Mouse (Mus musculus) natural killer cell, adult 2 months (primary cell): ENCODE data around the gene Extl2.
A peak's percentile ranks its signal among the peaks of the same experiment; 100 is the strongest.

Experiments used
- DNase-seq, 2 experiments: peaks; one replicate each; pipeline ENCODE4 v3.0.0; 2022; ENCODE audit warnings: low spot score in 2 of 2

Gene Extl2

GRCm38 (mm10) chr3:116007941-116008440, 729 bp downstream of the Extl2 start:
- DNase-seq = peak; percentile 44 to 45

DNA sequence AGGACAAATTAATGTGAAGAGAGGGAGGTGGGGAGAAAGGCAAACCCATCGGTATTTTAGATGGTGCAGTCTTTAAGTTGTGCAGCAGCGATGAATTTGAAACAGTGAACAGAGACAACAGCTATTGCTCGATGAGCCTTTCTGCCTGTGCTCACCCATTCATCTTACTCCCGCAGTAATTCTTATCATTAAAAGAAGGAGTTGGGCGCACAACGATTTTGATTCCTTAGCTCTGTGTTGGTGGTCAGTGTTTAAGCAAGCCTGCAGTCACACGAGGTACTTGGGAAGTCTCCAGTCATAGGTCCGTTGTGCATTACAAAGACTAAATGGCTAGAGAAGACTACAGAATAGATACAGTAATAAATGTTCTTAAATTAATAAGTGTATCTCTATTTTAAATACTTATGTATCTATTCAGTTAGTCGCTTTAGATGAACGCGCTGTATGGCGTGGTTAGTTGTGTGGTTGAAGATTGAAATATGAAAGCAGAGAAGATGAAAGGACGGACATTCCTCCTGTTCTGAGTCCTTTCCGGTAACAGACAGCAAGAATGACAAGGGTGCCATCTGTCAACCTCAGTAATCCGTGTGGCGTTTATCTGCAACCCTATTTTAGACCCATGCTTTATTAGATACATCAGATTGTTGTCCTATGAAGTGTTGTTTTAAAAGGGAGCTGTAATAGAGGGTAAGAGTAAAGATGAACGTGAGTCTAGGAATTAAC, 2.5 kb downstream of the Extl2 start:
- no peak for DNase-seq

DNA sequence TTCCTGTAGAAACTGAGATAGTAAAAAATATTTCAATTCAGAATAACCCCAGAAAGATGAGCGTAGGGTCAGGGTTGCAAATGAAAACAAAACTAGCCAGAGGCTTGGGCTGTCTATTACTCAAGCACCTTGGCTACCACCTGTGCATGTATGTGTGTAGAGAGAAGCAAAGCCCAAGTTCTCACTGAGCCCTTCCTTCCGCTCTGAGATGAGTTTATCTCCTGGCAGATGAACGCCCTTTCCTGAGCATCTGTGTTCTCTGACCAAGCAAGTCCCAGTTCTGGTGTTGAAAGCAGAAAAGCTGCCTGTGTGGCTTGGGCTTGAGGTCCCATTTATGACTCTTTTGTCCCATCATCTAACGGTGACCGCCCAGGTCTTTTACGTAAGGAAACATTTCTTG, 7.6 kb downstream of the Extl2 start:
- DNase-seq = no peak

- DNase-seq = no peak
These were observed 8.9 kb downstream of the Extl2 start for GRCm38 (mm10) chr3:116016116-116016515.

DNA sequence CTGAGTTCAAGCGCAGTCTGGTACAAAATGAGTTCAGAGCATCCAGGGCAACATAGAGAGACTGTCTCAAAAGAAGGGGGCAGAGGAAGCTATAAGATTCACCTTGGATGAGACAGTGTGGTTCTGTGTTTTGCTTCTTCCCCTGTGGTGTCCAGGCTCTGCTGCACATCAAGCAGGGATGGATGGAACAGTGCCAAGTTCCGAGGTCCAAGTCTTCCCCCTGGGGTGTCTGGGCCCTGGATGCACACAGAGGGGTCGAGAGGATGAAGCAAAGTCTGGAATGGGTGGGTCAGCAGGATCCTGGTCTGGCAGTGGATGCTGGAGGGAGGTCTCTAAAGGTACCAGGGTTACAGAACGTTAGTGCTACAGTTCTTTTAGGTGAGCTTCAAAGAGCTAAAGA, 11.3 kb downstream of the Extl2 start:
- no peak for DNase-seq

GRCm38 (mm10) chr3:116019136-116019535, 11.9 kb downstream of the Extl2 start:
- DNase-seq = no peak

- no peak for DNase-seq
These were observed 17.0 kb downstream of the Extl2 start for GRCm38 (mm10) chr3:116024236-116024635.

- DNase-seq = no peak
These were observed 17.4 kb downstream of the Extl2 start for GRCm38 (mm10) chr3:116024669-116025068.

DNA sequence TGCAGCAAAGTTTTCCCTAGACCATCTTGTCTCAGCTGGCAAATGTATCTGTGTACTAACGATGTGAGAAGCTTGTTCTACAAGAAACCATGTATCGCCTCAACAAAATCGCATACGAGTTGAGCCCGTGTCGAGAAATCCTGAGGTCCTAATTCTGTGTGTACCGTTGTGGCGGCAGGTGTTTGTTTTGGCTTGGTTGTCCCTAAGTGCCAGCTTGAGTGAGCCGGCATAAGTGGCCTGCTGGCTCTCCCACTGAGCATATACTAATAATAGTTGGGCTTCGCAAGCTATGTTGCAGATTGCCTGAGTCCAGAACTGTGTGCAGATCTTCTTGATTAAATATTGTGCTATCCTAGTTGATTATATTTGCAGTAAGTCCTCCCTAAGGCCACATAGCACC, 18.4 kb downstream of the Extl2 start:
- no peak for DNase-seq

- DNase-seq = no peak
These were observed 19.7 kb downstream of the Extl2 start for GRCm38 (mm10) chr3:116026996-116027395.

- DNase-seq = no peak
These were observed 23.0 kb downstream of the Extl2 start for GRCm38 (mm10) chr3:116030152-116030788.

DNA sequence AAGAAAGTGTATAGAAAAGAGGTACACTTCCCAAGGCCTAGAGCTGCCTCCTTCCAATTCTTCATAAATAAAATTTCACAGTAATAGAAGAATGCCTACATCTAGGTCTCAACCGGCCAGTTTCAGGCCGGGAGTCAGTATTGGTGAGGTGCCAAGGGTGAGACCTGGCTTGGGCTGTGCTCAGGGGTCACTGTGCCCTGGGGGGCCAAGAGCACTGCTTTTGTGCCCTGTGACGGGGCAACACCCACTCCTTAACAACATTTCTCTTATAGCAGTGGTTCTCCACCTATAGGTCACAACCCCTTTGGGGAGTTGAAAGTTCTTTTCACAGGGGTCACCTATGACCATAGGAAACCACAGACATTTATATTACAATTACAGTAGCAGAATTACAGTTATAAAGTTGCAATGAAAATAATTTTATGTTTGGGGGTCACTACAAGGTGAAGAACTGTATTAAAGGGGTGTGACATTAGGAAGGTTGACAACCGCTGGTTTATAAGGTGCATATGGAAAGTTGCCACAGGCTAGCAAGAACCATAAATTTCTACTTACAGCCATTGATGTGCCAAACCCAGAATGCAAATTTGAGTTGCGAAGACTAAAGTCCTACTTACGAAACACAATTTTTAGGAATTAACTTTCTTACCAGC, 26.1 kb downstream of the Extl2 start:
- DNase-seq = no peak

- DNase-seq = no peak
These were observed 26.6 kb downstream of the Extl2 start for GRCm38 (mm10) chr3:116033871-116034222.

DNA sequence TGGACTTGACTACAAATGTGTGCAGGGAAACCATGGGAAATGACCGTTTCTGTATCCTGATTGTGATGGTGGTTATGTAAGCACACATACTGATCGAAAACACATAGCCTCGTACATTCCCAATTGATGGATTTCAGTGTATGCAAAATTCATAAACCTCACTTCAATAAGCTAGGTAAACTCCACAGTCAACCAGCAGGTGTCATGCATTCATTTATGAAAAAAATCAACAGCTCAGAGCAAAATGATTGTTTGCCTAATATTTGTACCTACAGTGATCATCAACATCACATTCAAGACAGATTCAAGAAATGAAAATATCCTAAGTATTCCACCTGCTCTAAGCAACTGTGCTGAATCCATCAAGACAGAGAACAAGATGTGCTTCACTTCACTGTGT, 33.5 kb downstream of the Extl2 start:
- no peak for DNase-seq

DNA sequence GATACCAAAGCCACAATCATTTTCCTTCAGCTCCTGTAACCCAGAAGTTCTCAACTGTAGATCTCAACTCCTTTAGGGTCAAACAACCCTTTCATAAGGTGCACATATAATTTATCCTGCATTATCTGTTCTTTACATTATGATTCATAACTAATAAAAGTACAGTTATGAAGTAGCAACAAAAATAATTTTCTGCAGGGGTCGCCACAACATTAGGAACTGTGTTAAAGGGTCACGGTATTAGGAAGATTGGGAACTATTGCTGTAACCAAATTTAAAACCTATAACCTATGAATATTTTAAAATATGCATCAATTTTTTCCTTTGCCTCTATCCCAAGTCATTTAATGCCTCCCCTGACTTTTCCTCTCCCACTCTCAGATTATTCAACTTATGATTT, 38.7 kb downstream of the Extl2 start:
- no peak for DNase-seq

- no peak for DNase-seq
These were observed 39.8 kb downstream of the Extl2 start for GRCm38 (mm10) chr3:116047034-116047433.

- DNase-seq = no peak
These were observed 49.8 kb downstream of the Extl2 start for GRCm38 (mm10) chr3:116057078-116057477.

- no peak for DNase-seq
These were observed 53.1 kb downstream of the Extl2 start for GRCm38 (mm10) chr3:116060320-116060719.

- no peak for DNase-seq
These were observed 54.9 kb downstream of the Extl2 start for GRCm38 (mm10) chr3:116062141-116062540.

GRCm38 (mm10) chr3:116072584-116072983, 65.3 kb downstream of the Extl2 start:
- DNase-seq = no peak

DNA sequence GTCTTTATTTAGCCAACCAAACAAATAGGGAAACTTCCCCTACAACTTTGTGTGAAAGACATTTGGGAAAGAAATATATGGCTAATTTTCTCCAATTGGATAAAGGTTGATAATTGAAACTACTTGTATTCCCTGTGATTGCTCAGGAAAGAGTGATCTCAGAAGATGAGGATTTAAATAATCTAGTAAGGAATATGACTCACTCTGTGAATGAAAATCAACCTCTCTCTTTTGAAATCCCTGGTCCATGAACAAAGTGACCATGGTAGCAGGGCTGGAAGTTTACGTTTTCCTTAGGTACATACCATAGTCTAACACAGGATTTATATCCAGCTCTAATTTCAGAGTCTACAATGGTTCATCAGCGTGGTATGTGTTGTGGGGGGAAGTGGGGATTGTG, 69.5 kb downstream of the Extl2 start:
- DNase-seq = no peak

- no peak for DNase-seq
These were observed 71.2 kb downstream of the Extl2 start for GRCm38 (mm10) chr3:116078490-116078889.
